Mouse (Mus musculus): ENCODE results near the gene Spdya. TPM values are rescaled to one million over a fixed set of nuclear protein-coding genes. Genes with fewer than 3 reads are reported as not detected.
"Not testable (repeated sequence)": the region's sequence is repeated elsewhere in the genome, so short reads cannot be mapped to it uniquely, and the experiment has no call there.

Spdya gene
- total RNA-seq, 2 experiments from 2014 or later = 0.31 TPM; not detected in 1

GRCm38 (mm10) chr17:71617033-71617362 is 65.1 kb downstream of the Spdya start:
- no peak for DNase-seq
- intact Hi-C loops (cut with DNase I) = loop anchor here (10.0 kb wide), 1 partner anchor 142 kb away; the partner anchor contains the start of gene Smchd1

DNA sequence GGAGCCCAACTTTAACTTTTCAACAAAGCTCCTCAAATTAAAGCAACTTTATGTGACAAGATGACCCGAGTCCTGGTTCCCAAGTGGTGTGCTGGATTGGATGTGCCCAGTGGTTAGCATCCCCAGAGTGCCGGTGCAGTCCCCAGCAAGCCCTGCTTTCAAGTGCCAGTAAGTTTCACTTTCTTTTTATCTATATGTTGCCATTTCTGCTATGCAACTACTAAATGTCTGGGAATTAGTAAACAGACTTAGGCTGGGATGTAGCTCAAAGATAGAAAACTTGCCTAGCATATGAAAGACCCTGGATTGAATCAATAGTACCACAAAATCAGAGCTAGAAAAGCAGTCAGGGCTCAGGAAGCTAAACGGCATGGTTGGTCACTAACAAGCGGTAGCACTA is 66.1 kb downstream of the Spdya start:
- intact Hi-C loops (cut with DNase I) = loop anchor here (10.0 kb wide), 1 partner anchor 143 kb away; the partner anchor contains the start of gene Smchd1
- no peak for DNase-seq

- intact Hi-C loops (cut with DNase I) = no loop called here
- DNase-seq = no peak
Measured at GRCm38 (mm10) chr17:71631806-71632205, 79.9 kb downstream of the Spdya start.

DNA sequence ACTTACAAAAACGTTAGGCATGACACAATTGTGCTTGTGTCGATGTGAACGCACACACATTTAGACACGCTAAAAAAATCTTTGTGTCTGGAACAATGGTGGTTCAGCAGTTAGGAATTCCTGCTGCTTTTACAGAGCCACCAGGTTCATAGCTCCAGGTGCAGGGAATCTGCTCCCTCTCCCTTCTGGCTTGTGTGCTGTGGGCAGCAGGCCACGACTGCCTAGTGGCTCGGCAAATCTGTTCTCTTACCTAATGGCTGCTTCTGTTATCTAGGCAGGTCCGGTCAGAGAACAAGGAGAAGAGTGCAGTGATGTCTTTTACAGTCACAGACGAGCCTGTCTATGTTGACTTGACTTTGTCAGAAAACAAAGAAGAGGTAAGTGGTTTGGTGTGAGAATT is 81.5 kb downstream of the Spdya start:
- no peak for DNase-seq
- intact Hi-C loops (cut with DNase I) = no loop called here

DNA sequence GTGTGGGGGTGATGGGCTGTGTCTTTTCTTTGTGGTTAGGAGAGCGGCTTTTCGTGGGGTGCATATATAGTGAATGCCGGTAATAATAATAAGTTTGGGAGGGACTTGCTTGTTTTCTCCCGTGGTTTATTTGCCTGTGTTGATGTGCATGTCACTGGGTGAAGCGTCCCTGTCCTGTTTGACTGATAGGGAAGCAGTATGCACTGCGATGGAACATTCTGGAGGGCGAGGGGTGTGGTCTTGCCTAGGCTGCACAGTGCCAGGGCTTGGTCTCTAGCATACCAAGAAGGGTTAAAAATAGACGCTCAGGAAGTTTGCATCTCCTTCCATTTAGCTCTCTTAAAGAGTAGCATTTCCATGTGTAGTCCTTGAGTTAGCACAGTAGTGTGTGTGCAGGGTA is 84.9 kb downstream of the Spdya start:
- DNase-seq = no peak
- intact Hi-C loops (cut with DNase I) = no loop called here

DNA sequence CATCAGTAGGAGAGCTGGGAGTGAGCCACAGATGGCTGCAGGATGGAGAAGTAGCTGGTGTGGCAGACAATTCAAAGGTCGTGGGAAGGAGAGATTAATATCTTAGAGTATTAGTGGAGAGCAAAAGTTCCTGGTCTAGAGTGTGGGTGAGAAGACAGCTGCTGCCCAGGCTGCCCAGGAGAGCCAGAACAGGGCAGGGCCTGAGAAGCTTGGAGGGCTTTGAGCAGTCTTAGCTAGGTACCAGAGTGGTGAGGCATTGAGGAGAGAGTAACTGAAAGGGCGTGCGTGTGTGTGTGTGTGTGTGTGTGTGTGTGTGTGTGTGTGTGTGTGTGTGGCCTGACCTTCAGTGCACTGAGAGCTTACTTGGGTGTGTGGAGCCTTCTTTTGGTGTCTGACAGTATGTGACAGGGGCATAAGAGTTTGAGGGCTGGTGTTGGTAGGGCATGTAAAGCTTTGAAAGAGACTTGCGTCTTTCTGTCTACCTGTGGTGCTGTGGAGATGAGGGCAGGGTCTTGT is 85.9 kb downstream of the Spdya start:
- DNase-seq = no peak
- intact Hi-C loops (cut with DNase I) = no loop called here

- intact Hi-C loops (cut with DNase I); DNase-seq: not testable (repeated sequence)
Measured at GRCm38 (mm10) chr17:71639056-71639455, 87.2 kb downstream of the Spdya start.

Other genes starting within 250 kb of the Spdya start
- 100 to 1,000 TPM; 185 to 196 TPM for gene Emilin2, start 240.1 kb upstream of the Spdya start, total RNA-seq (2021)
- 1 to 10 TPM; 1.1 to 2.0 TPM for gene Gm4707, start 92.1 kb upstream of the Spdya start, total RNA-seq (2021)
- gene Smchd1, start 76.7 kb upstream of the Spdya start, total RNA-seq (2021) = 10 to 100 TPM; 28.4 to 28.5 TPM
- 1 to 10 TPM; 8.3 to 9.1 TPM for gene Ndc80, start 25.2 kb upstream of the Spdya start, total RNA-seq (2021)
- 10 to 100 TPM; 25.5 to 27.7 TPM for gene Wdr43, start 63.8 kb downstream of the Spdya start, total RNA-seq (2021)
- 1 to 10 TPM; 1.7 to 2.0 TPM for gene Togaram2, start 121.2 kb downstream of the Spdya start, total RNA-seq (2021)
- under 1 TPM; 0.57 to 0.77 TPM for gene Pcare, start 200.8 kb downstream of the Spdya start, total RNA-seq (2021)
- gene Clip4, start 216.4 kb downstream of the Spdya start, total RNA-seq (2021) = 100 to 1,000 TPM; 164 TPM

Measured in heart, postnatal 10 days (tissue).